Mouse (Mus musculus) liver, adult (tissue): ENCODE data around the gene Glis2.

Experiments used
- GATA4 ChIP-seq: IDR thresholded peaks from 2 replicates; pipeline ENCODE4 v1.6.1; 2014; ENCODE audit warnings: mild to moderate bottlenecking, low read length; ENCODE audit not compliant: insufficient replicate concordance

Glis2 gene

DNA sequence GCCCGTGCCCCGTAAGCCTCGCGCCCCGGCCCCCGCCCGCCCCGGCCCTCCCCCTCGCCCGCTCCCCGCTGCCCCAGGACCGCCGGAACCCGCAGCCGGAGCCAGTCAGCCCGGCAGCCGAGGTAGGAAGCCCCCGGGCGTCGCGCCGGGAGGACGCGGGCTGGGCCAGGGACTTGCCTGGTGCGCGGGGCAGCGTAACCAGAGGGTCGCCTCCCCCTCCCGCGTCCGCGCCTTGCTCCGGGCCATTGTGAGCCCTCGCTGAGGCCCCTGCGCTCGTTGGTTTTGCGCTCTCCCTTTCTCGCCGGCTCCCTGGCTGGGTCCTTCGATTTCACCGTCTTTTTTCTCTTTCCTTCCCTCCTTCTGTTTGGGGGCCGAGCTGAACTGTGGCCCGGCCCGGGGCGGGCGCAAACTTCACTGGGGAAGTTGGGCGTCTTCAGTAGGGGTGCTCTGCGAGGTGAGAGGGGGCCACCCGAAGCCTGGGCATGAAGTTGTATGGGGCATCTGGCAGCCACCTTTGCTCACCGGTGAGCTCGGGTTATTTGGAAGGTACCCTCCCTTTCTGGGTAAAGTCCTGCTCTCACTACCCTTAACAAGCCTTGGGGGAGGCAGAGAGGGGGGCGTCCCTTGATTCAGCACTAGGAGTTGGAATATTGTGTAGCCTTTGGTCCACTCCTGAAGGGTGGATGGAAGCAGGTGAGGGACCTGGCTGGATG lies 457 bp downstream of the Glis2 start:
- no peak for TF ChIP-seq GATA4

DNA sequence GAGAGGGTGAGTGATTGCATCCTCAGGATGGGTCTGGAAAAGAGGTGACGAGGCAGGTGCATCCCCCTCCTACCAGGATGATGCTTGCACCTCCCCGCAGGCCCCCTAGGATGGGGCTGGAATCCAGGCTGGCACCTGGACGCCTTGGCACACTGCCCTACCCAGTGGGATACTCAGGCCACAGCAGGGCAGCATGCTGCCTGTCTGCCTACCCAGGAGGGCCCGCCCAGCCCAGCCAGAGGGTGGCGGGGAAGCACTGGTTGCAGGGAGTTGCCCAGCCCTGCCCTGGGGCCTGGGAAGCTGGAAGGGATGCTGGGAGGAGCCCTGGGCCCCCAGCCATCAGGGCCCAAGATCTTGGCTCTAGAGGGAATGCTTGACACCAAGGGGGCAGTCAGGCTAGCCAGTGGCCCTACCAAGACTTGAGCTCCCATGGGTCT lies 1.0 kb downstream of the Glis2 start:
- no peak for TF ChIP-seq GATA4

DNA sequence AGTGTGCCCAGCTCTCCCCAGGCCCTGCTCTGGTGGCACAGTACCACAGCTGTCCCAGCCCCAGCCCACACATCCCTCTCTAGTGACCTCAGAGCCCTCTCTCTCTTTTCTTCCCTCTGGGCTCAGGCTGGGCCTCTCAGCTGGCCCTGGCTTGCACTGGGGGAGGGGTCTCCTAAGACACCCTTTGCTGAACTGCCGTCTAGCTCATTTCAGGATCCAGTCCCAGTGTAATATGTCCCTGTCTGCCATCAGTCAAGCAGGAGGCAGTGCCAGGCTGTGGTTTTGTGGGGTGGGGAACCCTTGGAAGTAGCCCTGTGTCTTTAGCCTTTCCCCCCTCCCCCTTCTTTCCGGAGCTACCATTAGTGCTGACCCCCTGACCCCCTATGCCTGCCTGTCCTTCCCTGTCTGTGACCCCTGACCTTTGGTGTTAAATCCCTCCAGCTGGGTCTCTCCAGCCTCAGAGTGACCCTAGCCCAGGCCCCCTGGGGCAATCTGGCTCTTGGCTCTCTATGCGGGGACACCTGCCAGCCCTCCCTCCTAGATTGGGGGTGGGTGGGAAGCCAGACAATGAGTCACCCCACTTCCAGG lies 1.7 kb downstream of the Glis2 start:
- no peak for TF ChIP-seq GATA4

DNA sequence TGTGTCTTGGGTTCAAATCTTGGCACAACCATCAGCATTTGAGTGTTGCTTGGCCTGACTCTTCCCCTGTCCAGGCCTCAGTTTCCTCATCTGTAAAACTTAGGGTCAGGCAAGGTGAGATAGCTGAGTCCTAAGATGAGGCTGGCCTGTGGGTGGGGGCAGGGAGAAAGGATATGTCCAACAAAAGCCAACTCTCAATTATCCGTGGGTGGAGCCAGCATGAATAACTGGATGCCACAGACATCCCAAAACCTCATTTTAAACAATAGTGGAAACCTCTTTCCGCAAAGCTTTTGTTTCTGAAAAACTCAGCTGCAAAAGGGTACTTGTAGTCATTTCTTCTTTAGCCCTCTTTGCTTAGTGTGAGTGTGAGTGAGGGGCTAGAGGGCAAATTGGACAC lies 2.3 kb downstream of the Glis2 start:
- no peak for TF ChIP-seq GATA4

DNA sequence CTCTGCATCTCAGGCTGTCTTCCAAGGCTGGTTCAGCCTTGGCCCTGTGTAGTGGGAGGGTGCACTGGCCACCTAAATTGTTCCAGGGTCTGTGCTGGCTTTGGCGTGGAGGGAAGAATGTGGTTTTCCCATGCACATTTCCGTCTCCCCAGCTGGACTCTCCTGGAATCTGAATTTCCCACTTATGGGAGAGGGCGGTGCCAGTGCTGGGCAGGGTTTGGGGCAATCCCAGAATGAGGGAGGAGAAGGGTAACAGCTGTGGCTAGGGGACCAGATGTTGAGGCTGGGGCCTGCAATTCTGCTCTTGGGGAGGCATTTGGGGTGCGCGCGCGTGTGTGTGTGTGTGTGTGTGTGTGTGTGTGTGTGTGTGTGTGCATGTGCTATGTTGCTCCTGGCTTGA lies 2.8 kb downstream of the Glis2 start:
- TF ChIP-seq GATA4: no peak

DNA sequence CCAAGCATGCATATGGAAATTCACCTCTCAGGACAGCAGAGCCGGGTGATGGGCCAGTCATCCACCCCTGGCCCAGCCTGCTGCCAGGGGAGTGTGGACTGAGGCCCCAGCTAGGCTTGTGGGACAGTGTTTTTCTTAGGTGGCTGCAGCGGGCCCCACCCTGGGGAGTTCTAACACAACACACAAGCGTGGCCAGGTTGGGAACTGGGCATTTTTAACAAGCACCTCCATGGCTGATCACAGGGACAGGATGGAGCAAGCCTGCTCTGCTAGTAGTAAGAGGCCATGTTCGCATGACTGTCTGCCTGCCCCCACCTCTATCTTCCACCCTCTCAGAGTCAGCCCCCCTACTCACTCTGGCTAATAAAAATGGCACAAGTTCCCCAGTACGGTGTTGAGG lies 3.5 kb downstream of the Glis2 start:
- TF ChIP-seq GATA4: no peak

DNA sequence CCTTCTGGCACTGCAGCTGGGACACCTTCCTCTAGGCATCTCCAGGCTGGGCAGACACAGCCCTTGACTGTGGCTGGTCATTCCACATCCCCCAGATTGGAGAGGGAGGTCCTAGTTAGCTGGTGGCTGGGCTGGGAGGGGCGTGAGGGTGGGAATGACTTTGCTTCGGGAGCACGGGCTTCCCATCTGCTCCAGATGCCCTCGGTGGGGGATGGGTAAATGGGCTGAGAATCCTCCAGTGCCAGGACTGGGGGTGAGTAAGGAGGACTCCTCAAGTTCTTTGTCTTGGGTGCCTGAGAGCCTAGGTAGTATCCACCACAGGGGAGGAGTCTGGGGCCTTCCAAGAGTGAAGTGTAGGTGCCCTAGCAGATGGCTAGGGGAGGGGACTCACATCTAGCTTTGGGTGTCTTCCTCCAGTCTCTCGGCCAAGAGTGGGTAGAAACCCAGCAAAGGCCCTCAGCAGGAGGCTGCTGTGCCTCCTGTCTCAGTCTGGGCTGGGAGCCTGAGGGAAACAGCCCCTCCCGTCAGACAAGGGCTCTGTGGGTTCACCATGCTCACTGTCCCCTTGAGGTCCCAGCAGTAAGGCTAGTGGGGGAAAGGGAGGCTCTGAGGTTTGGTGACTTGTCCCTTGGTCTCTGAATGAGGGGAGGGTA lies 4.5 kb downstream of the Glis2 start:
- TF ChIP-seq GATA4: no peak

DNA sequence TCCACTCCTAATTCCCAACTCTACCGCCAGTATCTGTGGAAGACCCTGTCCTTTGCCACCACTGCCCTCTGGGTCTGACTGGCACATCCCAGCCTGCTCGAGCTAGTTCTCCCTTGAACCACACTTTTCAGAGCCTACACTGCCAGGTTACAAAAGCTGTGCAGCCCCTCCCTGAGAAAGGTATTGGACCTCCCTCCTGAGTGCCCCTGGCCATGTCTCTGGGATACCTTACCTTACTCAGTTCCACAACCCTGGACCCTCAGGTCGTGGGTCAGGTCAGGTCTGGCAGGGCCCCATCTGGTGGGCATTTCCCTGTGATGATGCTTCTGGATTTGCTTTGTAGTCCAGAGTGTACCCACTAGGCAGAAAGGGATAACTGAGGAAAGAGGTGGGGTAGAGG lies 5.1 kb downstream of the Glis2 start:
- TF ChIP-seq GATA4: no peak

DNA sequence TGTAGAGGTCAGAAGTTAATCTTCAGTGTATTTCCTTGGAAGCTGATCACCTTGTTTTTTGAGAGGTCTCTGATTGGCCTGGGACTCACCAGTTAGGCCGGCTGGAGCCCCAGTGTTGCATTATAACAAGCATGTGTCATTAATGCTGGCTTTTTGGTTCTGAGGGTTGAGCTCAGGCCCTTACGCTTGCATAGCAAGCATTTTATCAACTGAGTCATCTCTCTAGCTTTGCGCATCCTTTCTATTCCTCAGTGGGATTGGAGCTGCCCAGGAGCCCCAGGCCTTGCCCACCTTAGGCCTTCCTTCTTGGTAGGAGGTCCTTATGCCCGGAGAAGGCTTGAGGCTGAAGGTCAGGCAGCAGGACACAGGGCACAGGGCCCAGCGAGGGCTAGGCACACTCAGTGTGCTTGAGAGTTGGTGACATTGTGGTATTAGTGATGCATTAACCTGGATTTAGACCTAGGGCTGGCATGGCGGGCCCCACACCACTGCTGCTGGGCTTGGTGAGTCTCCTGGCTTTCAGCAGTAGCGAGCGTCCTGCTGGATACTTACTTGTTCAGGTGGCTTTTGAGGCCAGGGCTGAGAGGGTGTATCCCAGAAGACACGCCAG lies 6.3 kb downstream of the Glis2 start:
- no peak for TF ChIP-seq GATA4

DNA sequence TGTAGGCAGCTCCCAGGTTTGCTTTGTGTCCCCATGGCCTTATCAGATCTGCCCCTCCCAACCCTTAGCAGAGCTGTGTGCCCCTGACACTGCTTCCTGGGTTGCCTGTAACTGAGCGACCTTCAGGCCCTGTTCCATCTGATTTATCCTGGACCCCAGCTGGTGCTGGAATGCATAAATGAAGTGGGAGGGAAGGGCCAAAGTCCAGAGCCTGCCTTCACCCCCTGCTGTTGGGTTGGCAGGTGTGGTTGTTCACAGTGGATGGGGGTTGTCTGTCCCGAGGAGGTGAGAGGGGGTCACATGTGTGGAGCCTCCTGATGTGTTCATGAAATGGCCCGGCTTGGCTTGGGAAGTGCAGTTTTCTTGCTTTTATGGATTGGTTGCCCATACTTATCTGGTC lies 7.7 kb downstream of the Glis2 start:
- TF ChIP-seq GATA4: no peak

DNA sequence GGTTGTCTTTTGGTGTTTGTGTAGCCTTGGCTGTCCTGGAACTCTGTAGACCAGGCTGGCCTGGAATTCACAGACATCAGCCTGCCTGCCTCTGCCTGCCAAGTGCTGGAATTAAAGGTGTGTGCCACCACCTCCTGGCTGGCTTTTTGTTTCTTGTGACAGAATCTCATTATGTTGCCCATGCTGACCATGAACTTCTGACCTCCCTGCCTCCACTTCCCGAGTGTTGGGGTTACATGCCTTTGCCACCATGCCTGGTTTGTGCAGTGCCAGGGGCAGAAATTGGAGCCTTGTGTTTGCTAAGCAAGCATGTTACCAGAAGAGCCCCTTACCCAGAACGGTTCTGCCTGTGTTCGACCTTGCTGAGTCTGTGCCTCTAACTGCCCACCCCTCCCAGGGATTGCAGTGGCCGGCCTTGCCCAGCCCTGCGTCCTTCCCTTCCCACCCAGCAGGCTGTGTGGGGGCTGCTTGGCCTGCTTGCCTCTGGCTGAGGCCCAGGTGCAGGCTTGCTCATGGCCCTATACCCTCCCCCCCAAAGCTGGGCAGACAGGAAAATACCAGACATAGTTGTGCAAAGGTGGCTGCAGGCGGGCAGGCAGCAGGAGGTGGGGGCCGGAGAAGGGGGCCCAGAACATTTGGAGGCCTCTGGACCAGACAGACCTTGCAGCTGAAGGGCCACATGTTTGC lies 8.4 kb downstream of the Glis2 start:
- no peak for TF ChIP-seq GATA4

DNA sequence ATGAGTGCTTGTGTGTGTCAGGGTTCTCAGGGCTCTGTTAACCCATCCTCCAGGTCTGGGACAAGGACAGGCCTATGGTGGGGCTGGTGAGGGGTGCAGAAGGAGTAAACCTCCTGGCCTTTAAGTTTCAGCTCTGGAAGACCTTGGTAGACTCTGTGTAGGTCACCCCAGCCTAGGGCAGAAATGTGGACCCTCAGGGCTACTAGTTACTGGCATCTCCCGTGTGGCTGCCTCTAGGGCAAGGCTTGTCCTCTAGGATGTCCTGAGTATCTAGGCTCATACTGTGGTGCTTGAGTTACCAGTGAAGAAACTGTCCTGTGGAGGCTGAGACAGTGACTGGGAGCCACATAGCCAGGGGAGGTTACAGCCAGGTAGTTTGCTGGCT lies 8.9 kb downstream of the Glis2 start:
- no peak for TF ChIP-seq GATA4

DNA sequence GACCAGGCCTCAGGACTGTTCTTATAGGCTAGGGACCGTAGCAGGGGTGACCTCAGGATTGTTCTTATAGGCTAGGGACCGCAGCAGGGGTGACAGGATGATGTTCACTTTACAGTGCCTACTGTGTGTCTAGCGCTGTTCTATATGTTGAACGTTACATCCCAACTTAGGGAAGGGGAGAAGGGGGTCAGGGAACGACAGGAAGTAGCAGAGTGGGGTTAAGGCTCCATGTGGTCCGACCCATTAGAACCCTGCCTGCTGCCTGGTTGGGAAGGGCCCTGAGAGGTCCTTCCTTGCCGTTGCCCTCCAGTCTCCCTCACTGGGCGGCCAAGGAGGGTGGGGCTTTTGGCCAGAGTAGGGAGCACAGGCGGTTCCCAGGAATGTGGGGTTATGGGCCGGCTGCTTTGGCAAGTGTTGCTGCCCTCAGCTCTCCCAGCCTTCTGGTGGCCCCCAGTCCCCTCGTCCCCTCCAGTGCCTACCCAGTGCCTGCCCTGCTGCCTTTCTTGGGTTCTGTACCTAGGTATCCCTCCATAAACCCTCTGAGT lies 9.9 kb downstream of the Glis2 start:
- TF ChIP-seq GATA4: no peak

DNA sequence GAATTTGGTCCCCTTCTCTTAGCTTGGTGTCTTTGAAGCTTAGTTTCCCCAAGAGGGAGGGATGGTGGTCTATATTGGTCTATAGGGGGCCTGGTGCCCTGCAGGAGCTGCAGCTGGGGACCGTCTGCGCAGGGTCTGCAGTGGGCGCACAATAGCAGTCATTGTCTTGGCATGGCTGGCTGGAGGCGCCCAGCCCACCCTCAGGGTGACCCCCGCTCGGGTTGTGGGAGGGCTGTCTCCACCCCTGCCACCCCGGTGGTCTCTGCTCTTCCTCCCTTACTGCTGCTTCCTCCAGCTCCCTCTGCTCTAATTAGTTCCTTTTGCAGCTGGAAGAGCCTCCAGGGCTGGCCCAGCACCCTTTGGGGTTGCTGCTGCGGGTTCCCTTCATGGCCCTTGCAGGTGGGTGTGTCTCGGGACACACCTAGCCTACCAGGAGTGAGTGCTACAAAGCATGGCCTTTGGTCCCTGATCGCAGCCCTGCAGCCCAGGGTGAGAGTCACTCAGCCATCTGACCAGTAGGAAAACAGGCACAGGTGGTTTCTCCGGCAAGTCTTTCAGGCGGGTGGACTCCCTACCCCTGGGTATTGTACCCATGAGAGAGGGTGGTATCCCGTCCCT lies 11.1 kb downstream of the Glis2 start:
- no peak for TF ChIP-seq GATA4
